Mouse (Mus musculus): ENCODE measurements at regions not wholly inside any gene's neighbourhood (a gene's known extent, or its start where the extent isn't known, plus 50 kb on each side); places are given as distances from the start of the nearest gene placed in this dataset.

DNA sequence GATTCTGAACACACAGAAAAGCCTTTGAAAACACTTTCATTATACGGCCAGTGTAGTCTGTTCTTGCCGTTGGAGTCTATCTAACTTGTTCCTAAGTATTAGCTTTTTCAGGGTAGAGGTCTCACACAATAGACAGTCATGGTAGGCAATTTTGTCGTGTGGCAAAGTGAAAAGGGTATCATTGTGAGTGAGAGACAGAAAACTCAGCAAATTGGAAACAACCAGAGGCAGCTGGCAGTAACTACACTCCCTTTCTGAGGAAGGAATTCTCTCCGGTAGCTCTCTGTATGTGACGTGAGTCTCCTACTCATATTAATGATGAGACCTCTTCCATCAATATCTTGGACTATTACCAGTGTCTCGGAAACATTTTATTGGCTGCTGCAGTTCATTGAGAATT, 413.8 kb upstream of the Hnrnpa3 start:
- DNase-seq, result no peak

DNA sequence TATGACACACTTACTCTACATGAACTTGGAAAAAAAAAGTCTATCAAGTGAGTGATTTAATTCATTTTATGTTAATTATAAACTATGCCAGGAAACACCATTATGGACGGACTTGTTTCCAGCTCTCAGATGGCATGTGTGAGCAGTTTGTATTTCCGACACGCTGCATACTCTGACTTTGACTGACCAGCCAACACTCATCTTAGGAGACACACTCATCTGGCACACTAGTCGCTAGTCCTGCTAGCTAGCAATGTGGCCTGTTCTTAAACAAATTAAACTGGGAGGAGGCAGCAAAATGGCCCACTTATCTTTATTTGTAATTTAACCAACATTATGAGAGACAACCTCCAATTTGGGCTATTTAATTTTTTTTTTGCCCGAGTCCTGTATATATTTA, 413.4 kb upstream of the Hnrnpa3 start:
- no peak for DNase-seq

DNA sequence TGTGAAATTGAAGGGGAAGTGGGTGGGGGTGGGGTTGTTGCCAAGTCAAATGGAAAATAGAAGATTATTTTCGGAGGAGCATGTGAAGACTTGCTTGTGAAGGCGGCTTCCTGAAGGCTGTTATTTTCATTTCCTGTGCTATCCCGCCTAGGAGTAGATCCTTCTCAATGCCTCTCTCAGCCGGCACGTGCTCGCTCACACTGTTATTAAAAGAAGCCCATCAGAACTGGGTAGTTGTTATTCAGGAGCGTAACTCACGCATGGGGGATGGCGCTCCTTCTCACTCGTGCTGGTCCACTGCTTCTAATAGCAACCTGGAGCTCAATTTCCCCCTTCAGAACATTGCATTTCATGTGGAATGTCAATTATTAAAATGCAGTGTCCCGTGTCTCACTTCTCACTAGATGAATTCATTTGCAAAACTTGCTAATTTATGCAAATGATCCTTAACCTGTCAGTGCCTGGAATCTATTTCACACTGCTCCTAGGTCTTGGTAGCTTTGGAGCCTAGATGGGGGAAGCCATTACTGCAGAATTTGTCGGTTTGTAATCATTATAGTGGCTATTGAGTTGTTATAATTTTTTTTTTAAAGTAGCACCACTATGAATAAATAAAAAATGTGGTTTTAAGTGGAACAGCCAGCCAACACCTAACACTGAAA, 412.8 kb upstream of the Hnrnpa3 start:
- DNase-seq, result peak; percentile 29

DNA sequence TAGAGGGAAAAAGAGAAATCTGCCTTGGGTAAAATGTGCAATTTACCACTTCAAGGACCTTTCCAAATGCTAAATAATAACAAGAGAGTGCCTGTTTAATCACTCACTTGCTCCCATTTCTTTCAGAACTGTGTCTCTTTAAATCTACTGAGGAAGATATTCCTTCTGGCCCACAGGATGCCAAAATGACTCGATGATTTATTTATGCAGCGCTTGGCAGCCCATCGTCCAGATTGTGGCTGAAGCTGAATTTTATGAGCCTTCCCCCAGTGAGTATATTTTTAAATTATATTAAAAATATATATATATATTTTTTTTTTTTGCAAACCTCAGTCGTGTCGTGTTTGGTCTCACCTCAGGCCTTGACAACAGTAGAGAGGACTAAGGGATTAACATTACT, 410.8 kb upstream of the Hnrnpa3 start:
- DNase-seq, result peak; percentile 34

DNA sequence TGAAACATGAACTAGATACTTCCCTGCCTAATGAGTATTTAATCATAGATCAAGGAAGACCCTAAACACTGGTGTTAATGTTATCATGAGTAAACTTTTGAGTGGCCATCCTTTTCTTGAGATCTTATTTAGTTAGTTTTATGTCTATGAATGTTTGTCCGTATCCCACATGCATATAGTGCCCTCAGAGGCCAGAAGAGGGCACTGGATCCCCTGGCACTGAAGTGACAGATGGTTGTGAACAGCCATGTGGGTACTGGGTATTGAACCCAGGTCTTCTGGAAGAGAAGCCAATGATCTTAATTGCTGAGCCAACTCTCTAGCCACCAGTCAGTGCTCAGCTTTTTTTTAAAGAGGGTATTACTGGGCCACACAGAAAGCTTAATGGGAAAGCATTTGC, 408.6 kb upstream of the Hnrnpa3 start:
- DNase-seq, result no peak

DNA sequence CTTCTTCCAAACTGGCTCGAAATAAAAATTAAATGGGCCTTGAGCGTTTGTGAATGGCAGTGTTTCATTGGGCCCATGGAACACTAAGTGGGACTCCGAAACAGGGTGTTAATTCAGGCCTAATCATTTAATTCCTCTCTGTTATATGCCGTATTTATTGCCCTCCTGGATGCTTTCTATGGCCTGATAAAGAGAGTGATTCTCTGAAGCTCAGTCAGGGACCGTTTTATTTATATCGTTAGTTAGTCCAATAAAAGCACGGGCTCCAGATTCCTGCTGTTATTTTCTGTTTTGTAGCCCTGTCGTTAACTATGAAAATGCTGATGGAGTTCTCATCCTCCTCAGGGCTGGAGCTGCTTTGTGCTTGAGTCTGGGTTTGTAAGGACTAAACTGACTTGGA, 406.2 kb upstream of the Hnrnpa3 start:
- no peak for DNase-seq

DNA sequence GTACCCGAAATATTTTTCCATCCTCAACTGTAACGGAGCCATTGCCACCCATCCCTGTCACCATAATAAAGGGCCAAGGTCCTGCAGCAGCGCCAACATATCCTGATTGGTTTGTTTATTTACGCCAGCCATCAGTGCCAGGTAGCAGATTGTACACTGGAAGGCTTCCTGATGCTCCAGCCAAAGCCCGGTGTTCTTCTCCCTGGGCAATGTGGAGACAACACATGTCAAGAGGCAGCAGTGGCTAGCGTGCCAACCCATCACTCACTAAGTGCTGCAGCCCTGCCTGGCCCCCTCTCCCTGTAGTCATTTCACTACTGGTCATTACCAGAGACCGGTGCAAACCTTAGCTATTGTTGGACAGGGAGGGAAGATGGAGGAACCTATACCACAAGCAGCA, 393.8 kb upstream of the Hnrnpa3 start:
- DNase-seq, result no peak

DNA sequence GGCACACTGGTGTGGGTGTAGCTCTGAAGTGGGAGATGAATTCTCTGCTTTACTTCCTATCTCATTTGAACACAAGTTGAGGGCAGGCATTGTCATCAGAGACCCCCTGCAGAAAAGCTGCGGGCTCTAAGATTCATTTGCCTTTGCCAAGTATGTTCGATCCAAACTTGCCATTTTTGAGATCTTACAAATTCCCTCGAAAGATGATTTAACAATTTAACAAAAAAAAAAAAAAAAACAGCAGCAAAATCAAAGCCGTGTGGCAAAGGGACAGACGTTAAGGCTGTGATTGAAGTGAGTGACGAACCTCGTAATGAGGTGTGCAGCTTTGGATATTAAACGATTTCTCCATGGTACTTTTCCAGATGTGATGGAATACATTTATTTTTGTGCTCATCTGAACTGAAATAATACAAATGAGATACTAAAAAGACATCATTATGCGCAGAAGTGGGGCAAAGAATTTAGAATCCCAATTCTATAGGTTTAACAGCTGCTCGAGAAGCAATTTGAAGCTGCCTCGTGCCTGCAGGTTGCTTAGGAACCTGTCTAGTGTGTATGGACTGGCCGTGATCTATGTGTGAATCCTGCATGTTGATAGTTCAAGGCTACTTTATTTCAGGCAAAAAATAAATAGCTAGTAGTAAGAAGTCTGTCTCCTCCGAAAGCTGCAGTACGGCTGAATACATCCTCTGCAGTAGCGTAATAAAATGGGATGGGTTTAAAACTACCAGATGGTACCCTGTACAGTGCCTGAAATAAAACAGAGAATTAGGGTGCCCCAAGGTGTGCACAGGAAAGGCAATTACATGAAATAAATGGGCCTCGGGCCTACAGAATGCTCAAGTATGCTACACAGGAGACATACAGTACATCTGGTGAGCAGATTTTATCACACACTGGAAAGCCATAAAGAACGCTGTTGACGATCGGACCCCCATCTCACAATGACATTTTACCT, 393.0 kb upstream of the Hnrnpa3 start:
- DNase-seq, result no peak

DNA sequence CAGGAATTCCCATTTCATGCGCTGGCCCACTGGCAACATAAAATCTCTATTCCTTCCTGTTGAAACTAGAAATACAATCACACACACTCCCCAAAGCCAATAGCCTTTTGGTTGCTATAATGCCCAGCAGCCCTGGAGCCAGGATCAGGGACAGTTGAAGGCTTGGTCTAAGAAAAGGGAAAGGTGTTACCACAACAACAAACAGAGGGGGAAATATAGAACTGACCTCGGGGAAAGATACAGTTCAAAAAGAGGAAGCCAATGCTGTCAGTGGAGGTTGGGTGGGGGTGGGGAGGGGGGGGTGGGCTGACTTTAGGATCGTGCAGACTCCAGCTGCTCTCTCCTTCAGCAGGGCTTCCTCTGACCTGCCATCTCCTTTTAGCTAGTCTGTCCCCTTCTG, 391.1 kb upstream of the Hnrnpa3 start:
- DNase-seq, result no peak

DNA sequence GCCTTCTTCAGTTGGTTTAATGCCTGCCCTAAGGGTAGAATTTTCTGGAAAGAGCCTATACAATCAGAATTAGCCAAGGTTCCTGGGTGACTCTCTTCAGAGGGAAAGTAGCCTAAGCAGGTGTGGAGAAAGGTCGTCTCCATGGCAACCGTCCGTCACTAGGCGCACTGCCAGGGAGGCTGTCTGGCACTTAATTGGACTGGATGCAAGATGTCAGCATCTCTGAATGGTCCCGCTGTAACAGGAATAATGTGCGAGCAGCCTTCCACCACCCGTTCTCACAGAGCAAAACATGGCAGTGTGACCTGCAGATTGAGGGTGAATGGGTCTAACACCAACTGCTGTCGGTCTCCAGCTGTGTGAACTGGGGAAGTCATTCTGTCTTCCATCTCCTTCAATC, 389.6 kb upstream of the Hnrnpa3 start:
- DNase-seq, result peak; percentile 43

DNA sequence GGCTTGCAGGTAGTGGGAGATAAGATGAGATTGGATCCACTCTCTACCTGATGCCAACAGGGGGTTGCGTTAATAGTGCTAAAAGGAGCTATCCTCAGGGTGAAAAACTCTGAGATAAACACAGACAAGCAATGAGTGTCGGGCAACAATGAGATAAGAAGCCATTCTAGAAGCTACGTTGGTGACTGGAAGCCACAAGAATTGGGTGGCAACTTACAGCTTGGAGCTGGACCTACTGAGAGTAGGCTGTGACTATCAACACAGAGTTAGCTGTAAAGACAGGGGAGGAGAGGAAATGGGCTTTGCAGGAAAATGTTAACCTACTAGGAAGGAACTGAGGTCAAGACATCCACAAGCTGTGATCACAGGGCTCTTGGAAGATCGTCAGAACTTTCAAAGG, 388.9 kb upstream of the Hnrnpa3 start:
- no peak for DNase-seq

DNA sequence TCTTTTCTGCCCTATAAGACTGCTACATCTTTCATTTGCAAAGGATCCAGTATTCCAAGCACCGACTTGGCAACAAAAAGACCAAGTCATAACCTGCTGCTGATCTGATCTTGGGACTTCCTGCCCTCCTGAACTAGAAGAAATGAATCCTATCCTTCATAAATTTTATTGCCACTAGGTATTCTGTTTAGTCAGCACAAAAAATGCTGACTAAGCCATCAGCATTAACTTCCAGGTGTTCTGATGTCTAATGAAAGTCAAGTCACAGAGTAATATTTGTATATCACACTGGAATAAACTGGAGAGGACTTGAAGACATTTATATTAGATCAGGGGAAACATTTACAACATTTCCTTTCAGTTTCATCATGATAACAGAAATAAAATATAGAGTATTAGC, 371.2 kb upstream of the Hnrnpa3 start:
- DNase-seq, result no peak

DNA sequence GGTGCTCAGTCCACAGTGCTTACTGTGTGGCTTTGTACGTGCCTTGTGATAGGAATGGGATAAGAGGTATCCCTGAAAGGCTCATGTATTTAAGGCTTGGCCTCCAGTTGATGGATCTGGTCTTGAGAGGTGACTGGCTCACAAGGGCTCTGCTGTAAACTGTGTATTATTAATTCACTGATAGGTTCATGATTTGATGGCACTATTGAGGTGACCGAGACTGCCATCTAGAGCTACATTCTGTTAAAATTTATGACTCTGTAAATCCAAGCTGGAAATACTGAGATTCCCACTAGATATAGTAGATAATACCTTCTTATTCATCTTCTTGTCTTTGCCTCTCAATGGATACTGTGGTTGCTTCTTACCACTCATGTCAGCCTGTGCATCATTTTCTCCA, 367.4 kb upstream of the Hnrnpa3 start:
- no peak for DNase-seq

DNA sequence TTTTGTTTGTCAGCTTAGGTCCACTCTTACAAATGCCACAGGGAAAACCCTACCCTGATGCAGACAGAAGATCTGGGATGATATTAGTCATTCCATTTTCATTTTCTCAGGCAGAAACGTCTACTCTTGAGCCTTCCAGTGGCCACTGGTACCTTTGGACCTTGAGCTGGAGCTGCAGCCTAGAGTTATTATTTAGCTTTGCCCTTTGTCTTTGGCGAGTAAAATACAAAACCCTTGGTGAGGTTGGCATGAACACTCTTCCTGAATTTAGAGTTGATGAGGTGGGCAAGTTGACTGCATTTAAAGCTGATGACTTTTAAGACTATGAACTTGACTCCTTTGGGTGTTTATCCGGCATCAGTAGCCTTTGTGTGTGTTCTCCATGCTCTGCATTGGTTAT, 352.2 kb upstream of the Hnrnpa3 start:
- DNase-seq, result no peak

DNA sequence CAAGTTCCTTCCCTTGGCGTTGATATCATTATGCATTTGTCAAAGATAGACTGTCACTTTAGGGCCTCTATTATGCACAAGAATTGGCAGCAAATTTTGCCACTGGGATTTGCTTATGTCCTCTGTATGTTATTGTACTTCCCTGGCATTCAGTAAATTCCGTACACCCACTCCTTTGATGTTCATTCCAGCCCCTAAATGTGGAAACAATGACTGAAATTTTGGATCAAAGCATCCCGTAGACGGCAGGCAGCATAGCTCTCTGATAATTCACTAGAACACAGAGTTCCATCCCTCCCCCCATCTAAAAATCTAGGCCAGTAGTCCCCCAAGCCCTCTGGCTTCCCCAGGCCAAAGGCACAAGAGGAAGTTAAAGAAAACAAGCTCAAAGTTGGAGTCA, 347.9 kb upstream of the Hnrnpa3 start:
- DNase-seq, result no peak

DNA sequence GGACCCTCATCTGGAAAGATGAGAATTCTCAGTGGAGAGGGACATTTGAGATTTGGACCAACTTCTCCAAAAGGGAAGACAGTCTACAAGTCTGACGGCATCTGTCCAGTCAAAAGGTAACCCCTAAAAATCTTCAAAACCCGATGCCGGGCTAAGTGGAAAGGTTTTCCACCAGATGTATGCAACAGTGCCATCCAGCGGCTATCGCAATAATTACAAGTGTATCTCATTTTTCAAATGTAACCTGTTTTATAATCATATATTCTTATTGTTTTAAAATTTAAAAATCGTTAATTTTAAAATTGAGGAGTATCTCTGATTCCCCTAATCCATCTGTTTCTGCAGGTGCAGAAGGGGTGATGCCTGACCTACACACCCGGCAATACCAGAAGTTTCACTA, 346.8 kb upstream of the Hnrnpa3 start:
- peak; percentile 76 for DNase-seq

DNA sequence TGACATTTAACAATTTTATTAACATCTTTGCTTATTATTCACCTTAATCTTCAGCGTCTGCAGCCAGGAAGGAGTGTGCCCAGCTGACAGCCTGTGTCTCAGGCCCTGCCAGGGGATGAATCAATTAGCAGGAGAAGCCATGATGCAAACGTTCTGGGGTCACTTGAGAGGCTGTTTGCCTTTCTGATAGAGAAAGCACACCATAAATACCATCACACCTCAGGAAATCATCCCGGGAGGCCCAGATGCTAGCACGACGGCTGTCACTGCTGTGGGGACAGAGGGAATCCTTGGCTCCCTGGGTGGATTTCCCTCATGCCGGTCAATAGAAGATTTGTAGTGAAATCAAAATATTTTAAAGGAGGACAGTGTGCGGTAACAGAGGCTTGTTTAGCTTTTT, 343.7 kb upstream of the Hnrnpa3 start:
- DNase-seq, result no peak

DNA sequence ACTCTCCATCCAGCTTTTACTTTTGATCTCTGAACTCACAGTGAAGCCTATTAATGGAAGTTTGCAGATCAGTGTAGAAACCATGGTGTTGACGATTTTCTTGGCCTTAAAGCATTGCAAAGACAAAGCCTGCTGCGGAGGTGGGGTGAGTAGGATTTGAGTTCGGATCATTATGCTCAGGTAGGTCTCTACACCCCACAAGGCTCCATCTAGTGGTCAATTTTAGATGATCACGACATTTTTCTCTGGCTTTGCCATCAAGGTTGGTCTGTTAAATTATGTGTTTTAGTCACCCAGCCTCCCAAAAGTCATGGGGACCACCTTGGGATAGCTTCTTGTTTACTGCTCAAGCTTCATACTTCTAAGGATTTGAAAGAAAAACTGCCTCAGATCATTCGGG, 340.9 kb upstream of the Hnrnpa3 start:
- no peak for DNase-seq

DNA sequence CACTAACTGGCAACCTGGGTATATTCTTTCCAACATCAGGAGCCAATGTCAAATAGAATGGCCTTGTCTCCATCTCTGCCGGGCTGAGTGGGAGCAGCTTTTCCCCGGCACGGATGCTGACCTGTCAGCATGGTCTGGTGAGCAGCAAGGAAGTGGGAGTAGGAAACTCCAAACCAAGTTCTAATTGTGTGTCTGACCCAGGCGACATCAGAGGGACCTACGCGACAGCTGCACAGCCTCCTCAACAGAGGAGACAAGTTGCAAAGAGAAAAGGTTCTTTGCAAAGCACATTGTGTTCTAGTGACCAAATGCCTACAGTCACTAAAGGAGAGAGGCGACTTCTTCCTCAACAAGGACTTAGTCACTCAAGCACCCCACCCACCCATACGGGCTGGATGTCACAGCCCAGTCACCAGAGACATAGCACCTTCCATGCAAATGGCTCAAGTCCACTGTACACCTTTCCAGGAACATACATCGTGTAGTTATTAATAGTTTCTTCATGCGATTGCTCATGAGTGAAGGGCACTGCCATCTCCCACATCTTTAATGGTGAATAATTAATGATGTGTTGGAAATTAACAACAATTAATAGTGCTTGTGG, 334.8 kb upstream of the Hnrnpa3 start:
- DNase-seq, result peak; percentile 38

DNA sequence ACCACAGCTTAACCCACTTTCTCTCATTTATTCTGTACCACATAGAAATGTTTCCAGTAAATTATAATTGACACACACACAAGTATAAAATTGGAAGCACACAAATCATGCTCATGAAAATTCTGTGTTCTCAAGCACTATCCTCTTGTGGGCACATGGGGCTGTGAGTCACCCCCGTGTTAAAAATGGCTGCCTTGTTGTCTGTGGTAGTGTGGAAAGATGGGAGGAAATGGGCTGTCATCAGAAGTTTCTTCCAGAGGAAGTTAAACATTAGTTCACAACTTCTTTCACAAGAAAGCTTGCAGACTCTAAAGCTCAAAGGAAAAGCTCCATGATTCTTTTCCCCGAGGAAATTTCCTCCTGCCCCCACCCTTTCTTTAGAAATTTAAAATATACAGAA, 329.5 kb upstream of the Hnrnpa3 start:
- no peak for DNase-seq

DNA sequence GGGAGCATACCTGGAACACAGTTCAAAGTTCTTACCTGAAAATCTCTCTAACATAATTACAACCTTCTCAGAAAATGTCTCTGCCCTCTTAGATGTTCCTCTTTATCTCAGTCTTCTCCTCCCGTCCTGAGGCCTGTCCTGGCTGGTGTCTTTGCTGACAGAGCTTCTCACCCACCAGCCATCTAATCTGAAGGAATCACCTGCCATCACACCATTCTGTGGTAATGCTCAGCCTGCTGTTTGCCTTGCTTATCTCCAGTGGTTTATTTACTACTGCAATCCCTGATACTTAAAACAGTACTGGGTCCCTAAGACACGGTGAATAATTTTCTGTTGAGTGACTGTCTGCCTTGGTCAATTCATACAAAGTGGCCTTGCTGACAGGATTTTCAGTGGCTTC, 317.8 kb upstream of the Hnrnpa3 start:
- DNase-seq, result no peak

DNA sequence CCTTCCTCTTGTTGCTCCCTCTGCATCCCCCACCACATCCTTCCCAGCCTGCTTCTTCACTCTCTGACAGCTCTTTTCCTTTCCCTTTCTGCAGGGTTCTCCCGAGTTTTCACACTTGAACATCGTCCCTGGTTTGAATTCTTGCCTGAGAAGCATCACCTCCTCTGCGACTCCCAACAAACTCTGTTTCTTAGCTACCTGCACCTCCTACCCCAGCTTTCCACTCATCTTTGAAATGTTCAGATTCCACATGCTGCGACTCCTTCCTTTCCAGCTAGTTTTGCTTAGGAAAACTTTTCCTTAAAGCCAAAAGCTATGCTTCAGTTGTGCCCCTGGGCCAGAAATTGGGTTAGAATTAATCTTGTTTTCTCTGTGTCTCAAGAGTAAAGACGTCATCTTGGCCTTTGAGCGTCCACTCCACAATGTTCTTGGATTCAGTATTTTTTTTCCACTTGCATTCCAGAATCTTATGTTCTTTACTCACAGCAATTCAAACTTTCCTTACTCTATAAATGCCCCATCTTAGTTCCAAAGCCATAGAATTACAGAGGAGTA, 317.3 kb upstream of the Hnrnpa3 start:
- DNase-seq, result no peak

DNA sequence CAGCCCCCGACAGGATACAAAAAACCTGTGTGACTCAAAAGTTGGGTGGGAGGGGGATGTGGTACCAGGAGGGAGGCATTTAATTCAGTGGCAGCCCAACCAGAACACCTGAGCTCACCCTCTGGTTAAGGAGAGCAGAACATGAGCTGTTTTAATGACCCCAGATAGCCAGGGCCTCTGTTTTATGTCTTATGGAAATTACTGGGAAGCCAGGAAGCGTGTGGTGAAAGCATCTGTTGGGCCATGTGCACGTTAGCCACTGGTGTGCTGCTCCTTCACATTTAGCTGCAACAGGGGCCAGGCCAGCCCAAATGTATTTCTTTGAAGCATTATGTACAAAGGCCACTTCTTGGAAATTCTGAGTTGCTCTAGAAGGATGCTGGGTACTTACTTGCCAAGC, 308.2 kb upstream of the Hnrnpa3 start:
- no peak for DNase-seq

DNA sequence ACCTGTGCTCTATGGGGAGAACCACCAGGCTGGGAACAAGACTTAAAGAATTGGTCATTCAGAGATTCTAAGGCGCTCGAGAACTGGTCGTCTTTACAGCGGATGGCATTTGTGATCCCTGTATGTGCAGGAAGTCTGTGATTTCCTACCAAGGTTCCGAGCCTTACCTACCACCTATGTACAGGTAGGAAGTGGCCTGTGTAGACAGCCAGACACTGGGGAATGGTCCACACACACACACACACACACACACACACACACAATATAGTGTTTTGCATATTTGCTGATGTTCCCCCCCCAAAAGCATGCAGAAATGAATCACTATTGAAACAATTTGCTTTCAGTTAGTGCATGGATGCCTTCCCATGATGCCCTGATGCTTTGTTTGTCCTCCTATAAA, 307.1 kb upstream of the Hnrnpa3 start:
- no peak for DNase-seq
